Mouse (Mus musculus) gastrocnemius, postnatal 25 days (tissue): Measurements from ENCODE around the gene Enox1. TPM values are rescaled to one million over a fixed set of nuclear protein-coding genes. Genes with fewer than 3 reads are reported as not detected.

Experiments used
- DNase-seq: peaks from one replicate; pipeline ENCODE4 v3.0.0; 2022
- total RNA-seq, 2 experiments: library from RNA; stranded (reverse); gene quantifications; 1 replicate in 1 of 2; 2 replicates in 1 of 2; pipeline ENCODE4 v1.2.3; 2021

Gene Enox1
- total RNA-seq, 2 experiments from 2014 or later: 0.99 to 1.2 TPM

GRCm38 (mm10) chr14:77580106-77580936 lies 423.8 kb downstream of the Enox1 start:
- no peak for DNase-seq

GRCm38 (mm10) chr14:77580937-77581270 lies 424.3 kb downstream of the Enox1 start:
- DNase-seq: no peak

GRCm38 (mm10) chr14:77581616-77582015 lies 425.1 kb downstream of the Enox1 start:
- no peak for DNase-seq

- DNase-seq: no peak
These were observed 427.9 kb downstream of the Enox1 start for GRCm38 (mm10) chr14:77584426-77584825.

GRCm38 (mm10) chr14:77585031-77585800 lies 428.7 kb downstream of the Enox1 start:
- DNase-seq: no peak

- DNase-seq: no peak
These were observed 429.5 kb downstream of the Enox1 start for GRCm38 (mm10) chr14:77586033-77586432.

- no peak for DNase-seq
These were observed 430.6 kb downstream of the Enox1 start for GRCm38 (mm10) chr14:77587182-77587581.

GRCm38 (mm10) chr14:77593136-77593838 lies 436.7 kb downstream of the Enox1 start:
- DNase-seq: no peak

GRCm38 (mm10) chr14:77596216-77597175 lies 439.9 kb downstream of the Enox1 start:
- no peak for DNase-seq

GRCm38 (mm10) chr14:77599016-77599704 lies 442.6 kb downstream of the Enox1 start:
- DNase-seq: no peak

GRCm38 (mm10) chr14:77600773-77601172 lies 444.2 kb downstream of the Enox1 start:
- no peak for DNase-seq

- DNase-seq: no peak
These were observed 444.9 kb downstream of the Enox1 start for GRCm38 (mm10) chr14:77601446-77601845.

GRCm38 (mm10) chr14:77608182-77608839 lies 451.7 kb downstream of the Enox1 start:
- DNase-seq: no peak

GRCm38 (mm10) chr14:77615201-77615600 lies 458.6 kb downstream of the Enox1 start:
- no peak for DNase-seq

GRCm38 (mm10) chr14:77617250-77617649 lies 460.7 kb downstream of the Enox1 start:
- DNase-seq: no peak

- DNase-seq: no peak
These were observed 461.7 kb downstream of the Enox1 start for GRCm38 (mm10) chr14:77618131-77618805.

- no peak for DNase-seq
These were observed 465.1 kb downstream of the Enox1 start for GRCm38 (mm10) chr14:77621473-77622264.

- DNase-seq: no peak
These were observed 470.3 kb downstream of the Enox1 start for GRCm38 (mm10) chr14:77626557-77627507.
